Mouse (Mus musculus): ENCODE data around the gene Smndc1. TPM values are rescaled to one million over a fixed set of nuclear protein-coding genes. Genes with fewer than 3 reads are reported as not detected.
A peak's percentile ranks its signal among the peaks of the same experiment; 100 is the strongest.

Smndc1 gene
- polyA plus RNA-seq, 1 experiment from 2014 or later: 40.5 TPM

DNA sequence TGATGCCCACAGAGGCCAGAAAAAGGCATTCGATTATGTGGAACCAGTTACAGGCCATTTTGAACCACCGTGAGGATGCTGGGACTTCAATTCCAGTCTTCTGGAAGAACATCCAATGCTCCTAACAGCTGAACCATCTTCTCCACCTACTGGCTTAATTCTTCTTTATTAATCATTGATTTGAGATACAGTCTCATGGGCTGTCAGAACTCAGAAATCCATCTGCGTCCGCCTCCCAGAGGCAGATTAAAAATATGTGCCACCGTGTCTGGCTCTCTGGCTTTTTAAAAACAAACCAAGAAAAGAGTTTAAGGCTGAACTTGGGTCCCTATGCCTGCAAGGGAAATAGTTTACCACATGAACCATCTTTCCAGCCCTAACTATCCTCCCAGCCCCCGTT is 15.1 kb downstream of the Smndc1 start:
- peaks cover 9% of the 10 kb centered on the region; the same call in 1 of the 2 replicates for H3K36me3 ChIP-seq (ENCODE audit: control insufficient read depth, insufficient read depth, low read length)
- WGBS: 91% methylated on average over 6 of the region's 6 CpGs
- no peaks in the 10 kb centered on the region for H3K4me1 ChIP-seq (ENCODE audit: control insufficient read depth, insufficient read depth, low read length)
- H3K9ac ChIP-seq (ENCODE audit: low read depth, low read length): no peak overlapping the region
- H3K4me3 ChIP-seq (ENCODE audit: low read length): no peak overlapping the region
- no peak overlapping the region for H3K27ac ChIP-seq (ENCODE audit: low read length)
- no peaks in the 10 kb centered on the region for H3K27me3 ChIP-seq (replicated peaks; ENCODE audit: control insufficient read depth, insufficient read depth, low read length)
- no peak overlapping the region for H3K4me2 ChIP-seq (ENCODE audit: low read depth, low read length)
- H3K9me3 ChIP-seq (ENCODE audit: control insufficient read depth, low read length): no peaks in the 10 kb centered on the region
- no peak for ATAC-seq

DNA sequence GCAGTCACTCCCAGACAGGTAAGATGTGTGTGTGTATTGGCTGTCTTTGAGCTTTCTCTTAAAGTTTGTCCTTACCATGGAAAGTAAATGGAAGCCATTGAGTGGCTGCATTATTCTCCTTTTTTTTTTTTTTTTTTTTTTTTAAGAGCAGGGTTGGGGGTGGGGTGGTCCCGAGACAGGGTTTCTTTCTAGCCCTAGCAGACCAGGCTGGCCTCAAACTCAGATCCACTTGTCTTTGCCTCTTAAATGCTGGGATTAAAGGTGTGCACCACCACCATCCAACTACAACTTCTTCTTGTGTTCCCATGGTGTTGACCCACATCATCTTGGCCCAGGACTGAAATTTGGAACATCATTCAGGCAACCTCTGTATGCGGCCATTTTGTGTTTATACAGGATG is 16.8 kb downstream of the Smndc1 start:
- no peak for ATAC-seq
- no peaks in the 10 kb centered on the region for H3K9me3 ChIP-seq (ENCODE audit: control insufficient read depth, low read length)
- no peak overlapping the region for H3K27ac ChIP-seq (ENCODE audit: low read length)
- WGBS: 75% methylated on average over 2 of the region's 2 CpGs
- H3K9ac ChIP-seq (ENCODE audit: low read depth, low read length): no peak overlapping the region
- no peak overlapping the region for H3K4me2 ChIP-seq (ENCODE audit: low read depth, low read length)
- peaks cover 3% of the 10 kb centered on the region for H3K4me1 ChIP-seq (ENCODE audit: control insufficient read depth, insufficient read depth, low read length)
- H3K36me3 ChIP-seq (ENCODE audit: control insufficient read depth, insufficient read depth, low read length): peaks cover 9% of the 10 kb centered on the region; the same call in 1 of the 2 replicates
- no peaks in the 10 kb centered on the region for H3K27me3 ChIP-seq (replicated peaks; ENCODE audit: control insufficient read depth, insufficient read depth, low read length)
- no peak overlapping the region for H3K4me3 ChIP-seq (ENCODE audit: low read length)

DNA sequence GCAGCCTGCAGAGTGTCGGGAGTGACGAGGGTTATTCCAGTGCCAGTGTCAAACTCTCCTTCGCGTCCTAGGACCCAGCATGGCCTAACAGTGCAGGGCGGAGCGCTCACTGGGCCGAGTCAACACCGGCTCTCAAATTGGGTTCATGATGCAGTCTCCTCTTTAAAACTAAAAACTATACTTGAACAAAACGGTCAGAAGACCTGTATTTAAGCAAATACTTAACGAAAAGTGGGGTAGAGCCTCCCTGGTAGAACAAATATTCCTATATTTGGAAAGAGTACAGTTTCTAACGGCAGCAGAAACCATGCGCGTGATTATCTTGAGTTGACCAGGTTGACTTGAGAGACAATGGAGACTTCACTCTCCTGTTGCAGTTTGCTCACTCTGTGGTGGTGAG is 18.7 kb downstream of the Smndc1 start, which contains the start of gene Gm10197:
Gene Gm10197, minus strand, starts transcription at position 101 of the 400 bp plus-strand sequence.
- peaks cover 5% of the 10 kb centered on the region; the same call in 1 of the 2 replicates for H3K36me3 ChIP-seq (ENCODE audit: control insufficient read depth, insufficient read depth, low read length)

DNA sequence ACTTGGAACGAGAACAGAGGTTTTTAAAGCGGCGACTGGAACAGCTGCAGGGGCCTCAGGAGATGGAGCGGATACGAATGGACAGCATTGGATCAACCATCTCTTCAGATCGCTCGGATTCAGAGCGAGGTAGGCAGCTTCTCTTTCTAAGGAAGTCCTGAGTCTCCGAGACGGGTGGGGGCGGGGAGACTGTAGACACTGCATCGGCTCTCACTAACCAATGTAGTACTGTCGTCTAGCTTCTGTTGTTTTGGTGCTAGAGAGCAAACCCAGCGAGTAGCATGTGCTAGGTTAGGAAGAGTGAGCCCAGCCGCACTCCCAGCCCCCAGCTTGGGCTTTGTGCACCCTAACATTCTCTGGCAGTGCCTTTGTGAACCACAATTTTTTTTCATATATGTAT is 20.1 kb downstream of the Smndc1 start:
- WGBS: 76% methylated on average over 15 of the region's 15 CpGs
- ATAC-seq: no peak
- Histone ChIP-seq H3K36me3 (ENCODE audit: control insufficient read depth, insufficient read depth, low read length) (peaks cover 5% of the 10 kb centered on the region; the same call in 1 of the 2 replicates), H3K4me1 (ENCODE audit: control insufficient read depth, insufficient read depth, low read length) (peaks cover 12% of the 10 kb centered on the region), H3K9me3 (ENCODE audit: control insufficient read depth, low read length) (no peaks in the 10 kb centered on the region), H3K27me3 (replicated peaks; ENCODE audit: control insufficient read depth, insufficient read depth, low read length) (no peaks in the 10 kb centered on the region), H3K9ac (ENCODE audit: low read depth, low read length) (no peak overlapping the region), H3K4me2 (ENCODE audit: low read depth, low read length) (no peak overlapping the region), H3K27ac (ENCODE audit: low read length) (peak overlapping the region; percentile 15; the same call in 1 of the 2 replicates), H3K4me3 (ENCODE audit: low read length) (no peak overlapping the region)

More for the DNA sequence above, 18.7 kb downstream of the Smndc1 start, which contains the start of gene Gm10197:
- no peak within 1 kb of the TSS for H3K27ac ChIP-seq (ENCODE audit: low read length)
- no peak within 1 kb of the TSS for H3K9ac ChIP-seq (ENCODE audit: low read depth, low read length)
- no peaks in the 10 kb centered on the region for H3K27me3 ChIP-seq (replicated peaks; ENCODE audit: control insufficient read depth, insufficient read depth, low read length)
- H3K4me3 ChIP-seq (ENCODE audit: low read length): no peak within 1 kb of the TSS
- peaks cover 3% of the 10 kb centered on the region for H3K4me1 ChIP-seq (ENCODE audit: control insufficient read depth, insufficient read depth, low read length)
- no peaks in the 10 kb centered on the region for H3K9me3 ChIP-seq (ENCODE audit: control insufficient read depth, low read length)
- H3K4me2 ChIP-seq (ENCODE audit: low read depth, low read length): no peak within 1 kb of the TSS
- ATAC-seq: no peak
- 90% methylated on average over 13 of the region's 13 CpGs for WGBS

DNA sequence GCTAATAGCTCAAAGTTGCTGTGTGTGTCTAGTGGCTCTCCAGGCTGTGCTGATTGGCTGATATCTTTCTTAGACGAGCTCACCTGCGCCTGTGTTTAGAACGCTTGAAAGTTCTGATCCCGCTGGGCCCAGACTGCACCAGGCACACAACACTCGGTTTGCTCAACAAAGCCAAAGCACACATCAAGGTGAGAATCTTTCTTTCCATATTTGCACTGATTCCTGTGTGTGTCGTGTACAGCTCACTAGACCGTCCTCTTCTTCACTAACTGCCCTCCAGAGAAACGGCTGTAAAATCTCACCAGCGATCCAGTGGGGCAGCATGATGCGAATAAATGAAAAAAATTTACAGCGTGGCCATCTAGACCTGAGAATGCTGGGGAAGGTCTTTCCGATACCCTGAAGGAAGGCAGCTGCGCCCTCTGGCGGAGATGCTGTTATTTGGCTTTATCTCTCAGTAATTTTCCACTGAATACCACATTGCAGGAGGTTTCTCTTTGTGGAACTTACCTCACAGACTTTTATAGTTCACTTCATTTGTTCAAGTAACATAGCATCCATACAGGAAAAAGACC is 20.8 kb downstream of the Smndc1 start:
- H3K4me3 ChIP-seq (ENCODE audit: low read length): no peak overlapping the region
- no peaks in the 10 kb centered on the region for H3K9me3 ChIP-seq (ENCODE audit: control insufficient read depth, low read length)
- ATAC-seq: peak; percentile 44; the same call in 1 of the 2 replicates
- peaks cover 5% of the 10 kb centered on the region; the same call in 1 of the 2 replicates for H3K36me3 ChIP-seq (ENCODE audit: control insufficient read depth, insufficient read depth, low read length)
- no peaks in the 10 kb centered on the region for H3K27me3 ChIP-seq (replicated peaks; ENCODE audit: control insufficient read depth, insufficient read depth, low read length)
- H3K4me1 ChIP-seq (ENCODE audit: control insufficient read depth, insufficient read depth, low read length): peaks cover 15% of the 10 kb centered on the region
- 0 out of 2 replicates have a peak overlapping the region, but pooled peaks have one; percentile 7 for H3K9ac ChIP-seq (ENCODE audit: low read depth, low read length)
- peak overlapping the region; percentile 22; the same call in 1 of the 2 replicates for H3K4me2 ChIP-seq (ENCODE audit: low read depth, low read length)
- H3K27ac ChIP-seq (ENCODE audit: low read length): no peak overlapping the region
- 23% methylated on average over 14 of the region's 14 CpGs for WGBS

DNA sequence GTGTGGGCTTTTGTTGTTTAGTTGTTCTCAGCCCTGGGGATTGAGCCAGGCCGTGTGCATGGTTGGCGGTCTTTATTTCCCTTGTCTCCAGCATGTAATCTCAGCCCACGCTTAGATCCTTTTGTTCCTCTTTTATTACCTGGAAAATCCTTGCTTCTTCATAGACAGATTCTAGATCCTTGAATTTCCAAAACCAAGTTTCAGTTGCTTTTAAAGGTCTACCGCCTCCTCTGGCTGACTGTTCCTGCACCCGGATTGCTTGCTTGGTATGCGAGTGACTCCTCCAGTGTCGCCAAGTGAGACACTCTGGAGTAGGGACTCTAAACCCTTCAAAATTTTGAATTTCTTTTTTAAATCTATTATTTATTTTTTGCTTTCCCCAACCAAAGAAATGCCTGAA is 23.5 kb downstream of the Smndc1 start:
- 87% methylated on average over 7 of the region's 7 CpGs for WGBS
- Histone ChIP-seq H3K9ac (ENCODE audit: low read depth, low read length) (no peak overlapping the region), H3K36me3 (ENCODE audit: control insufficient read depth, insufficient read depth, low read length) (0 out of 2 replicates have a peak, but pooled peaks cover 2% of the 10 kb centered on the region), H3K27ac (ENCODE audit: low read length) (no peak overlapping the region), H3K27me3 (replicated peaks; ENCODE audit: control insufficient read depth, insufficient read depth, low read length) (no peaks in the 10 kb centered on the region), H3K4me2 (ENCODE audit: low read depth, low read length) (no peak overlapping the region), H3K4me3 (ENCODE audit: low read length) (no peak overlapping the region), H3K4me1 (ENCODE audit: control insufficient read depth, insufficient read depth, low read length) (peaks cover 20% of the 10 kb centered on the region), H3K9me3 (ENCODE audit: control insufficient read depth, low read length) (no peaks in the 10 kb centered on the region)
- ATAC-seq: no peak

DNA sequence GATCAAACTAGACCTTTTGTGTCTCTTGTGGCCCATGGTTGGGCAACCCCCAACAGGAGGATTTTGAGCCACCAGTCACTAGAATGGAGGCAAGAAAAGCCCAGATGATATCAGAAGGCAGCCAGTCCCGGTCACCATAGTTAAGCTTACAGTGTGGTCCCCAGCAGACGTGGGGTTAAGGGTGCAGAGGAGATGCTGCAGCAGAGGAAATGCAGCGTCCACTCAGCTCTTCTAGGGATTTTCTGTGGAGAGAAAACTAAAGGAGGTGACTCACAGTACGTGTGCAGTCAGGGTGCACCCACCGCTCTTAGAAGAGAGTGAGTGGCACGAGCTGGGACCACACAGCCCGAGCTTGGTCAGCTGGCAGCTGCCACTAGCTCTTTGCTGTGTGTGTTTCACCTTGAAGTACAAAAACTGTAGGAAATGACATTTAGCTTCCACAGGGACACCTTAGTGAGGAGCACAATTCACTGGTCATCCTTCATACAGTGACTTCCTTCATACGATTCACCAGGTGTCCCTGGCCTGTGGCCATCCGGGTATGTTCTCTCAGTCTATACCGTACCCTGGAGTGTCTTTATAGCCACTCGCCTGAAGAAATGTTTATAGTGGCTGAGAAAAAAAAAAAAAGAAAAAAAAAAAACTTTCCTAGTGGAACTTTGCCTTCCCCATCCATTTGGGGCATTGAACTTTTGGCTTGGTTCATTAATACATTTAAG is 24.2 kb downstream of the Smndc1 start:
- no peak for ATAC-seq
- 59% methylated on average over 11 of the region's 11 CpGs for WGBS
- H3K4me2 ChIP-seq (ENCODE audit: low read depth, low read length): no peak overlapping the region

DNA sequence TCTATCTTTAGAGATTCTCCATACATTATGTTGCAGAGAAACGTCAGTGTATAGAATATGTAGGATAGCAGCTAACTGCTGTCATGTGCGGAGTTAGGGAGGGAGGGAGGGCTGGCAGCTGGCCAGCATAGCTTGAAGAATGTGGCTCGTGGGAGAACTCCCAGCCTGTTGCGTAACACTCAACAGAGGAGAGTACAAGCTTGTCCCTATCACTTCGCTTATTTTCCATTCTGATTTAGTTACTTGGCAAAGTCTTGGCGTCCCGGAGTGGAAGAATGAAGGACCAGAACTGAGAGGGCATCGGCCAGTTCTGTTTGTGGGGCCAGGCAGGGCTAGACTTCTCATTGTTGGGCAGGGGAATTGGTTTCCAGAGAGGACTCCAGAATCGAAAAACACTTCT is 25.4 kb downstream of the Smndc1 start:
- Histone ChIP-seq H3K27me3 (replicated peaks; ENCODE audit: control insufficient read depth, insufficient read depth, low read length) (no peaks in the 10 kb centered on the region), H3K9ac (ENCODE audit: low read depth, low read length) (0 out of 2 replicates have a peak overlapping the region, but pooled peaks have one; percentile 40), H3K9me3 (ENCODE audit: control insufficient read depth, low read length) (no peaks in the 10 kb centered on the region), H3K36me3 (ENCODE audit: control insufficient read depth, insufficient read depth, low read length) (0 out of 2 replicates have a peak, but pooled peaks cover 2% of the 10 kb centered on the region), H3K4me3 (ENCODE audit: low read length) (peak overlapping the region; percentile 31), H3K4me1 (ENCODE audit: control insufficient read depth, insufficient read depth, low read length) (peaks cover 20% of the 10 kb centered on the region), H3K27ac (ENCODE audit: low read length) (peak overlapping the region; percentile 78; the same call in 1 of the 2 replicates), H3K4me2 (ENCODE audit: low read depth, low read length) (peak overlapping the region; percentile 52)
- 11% methylated on average over 9 of the region's 9 CpGs for WGBS
- peak; percentile 95 for ATAC-seq

More for the DNA sequence above, 24.2 kb downstream of the Smndc1 start:
- Histone ChIP-seq H3K27ac (ENCODE audit: low read length) (no peak overlapping the region), H3K4me3 (ENCODE audit: low read length) (no peak overlapping the region), H3K27me3 (replicated peaks; ENCODE audit: control insufficient read depth, insufficient read depth, low read length) (no peaks in the 10 kb centered on the region), H3K4me1 (ENCODE audit: control insufficient read depth, insufficient read depth, low read length) (peaks cover 20% of the 10 kb centered on the region), H3K36me3 (ENCODE audit: control insufficient read depth, insufficient read depth, low read length) (0 out of 2 replicates have a peak, but pooled peaks cover 2% of the 10 kb centered on the region), H3K9ac (ENCODE audit: low read depth, low read length) (no peak overlapping the region), H3K9me3 (ENCODE audit: control insufficient read depth, low read length) (no peaks in the 10 kb centered on the region)

DNA sequence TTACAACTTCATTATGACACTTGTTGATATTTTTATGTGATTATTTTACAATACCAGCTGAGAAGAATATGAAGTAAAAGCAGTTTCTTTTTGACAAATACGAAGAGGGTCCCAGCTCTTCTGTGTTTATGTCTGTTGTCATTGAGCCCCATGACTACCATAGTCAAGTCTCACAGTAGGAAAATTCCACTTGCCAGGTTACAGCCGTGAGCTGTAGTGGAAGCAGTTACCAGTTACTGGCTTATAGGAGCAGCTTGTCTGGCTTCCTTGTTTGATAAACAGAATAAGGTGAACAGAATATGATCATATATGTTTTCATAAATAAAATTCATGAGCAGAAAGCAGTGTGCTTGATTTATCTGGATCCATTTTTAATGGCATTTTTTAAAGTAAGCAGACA is 25.8 kb downstream of the Smndc1 start:
- H3K4me2 ChIP-seq (ENCODE audit: low read depth, low read length): peak overlapping the region; percentile 27; the same call in 1 of the 2 replicates
- peaks cover 22% of the 10 kb centered on the region for H3K4me1 ChIP-seq (ENCODE audit: control insufficient read depth, insufficient read depth, low read length)
- 0 out of 2 replicates have a peak, but pooled peaks cover 2% of the 10 kb centered on the region for H3K36me3 ChIP-seq (ENCODE audit: control insufficient read depth, insufficient read depth, low read length)
- 39% methylated on average over 2 of the region's 2 CpGs for WGBS
- H3K9me3 ChIP-seq (ENCODE audit: control insufficient read depth, low read length): no peaks in the 10 kb centered on the region
- H3K9ac ChIP-seq (ENCODE audit: low read depth, low read length): no peak overlapping the region
- H3K4me3 ChIP-seq (ENCODE audit: low read length): no peak overlapping the region
- no peaks in the 10 kb centered on the region for H3K27me3 ChIP-seq (replicated peaks; ENCODE audit: control insufficient read depth, insufficient read depth, low read length)
- ATAC-seq: peak; percentile 36; the same call in 1 of the 2 replicates
- H3K27ac ChIP-seq (ENCODE audit: low read length): peak overlapping the region; percentile 69
